Mouse (Mus musculus): ENCODE measurements around the gene Caskin2.

GRCm38 (mm10) chr11:115858354-115858753 is 44.9 kb upstream of the Caskin2 start, which contains the start of gene Myo15b:
- no peak for TF ChIP-seq CTCF (IDR thresholded peaks at IDR 0.05; ENCODE audit: insufficient read depth, low read depth, low read length)
- no peak for TF ChIP-seq POLR2A (IDR thresholded peaks at IDR 0.05; ENCODE audit: insufficient read depth, low read depth, low read length)

All from olfactory bulb, adult 2 months (tissue).